8 mouse cellular contexts compared by ENCODE assay signal in the genomic region with DNA sequence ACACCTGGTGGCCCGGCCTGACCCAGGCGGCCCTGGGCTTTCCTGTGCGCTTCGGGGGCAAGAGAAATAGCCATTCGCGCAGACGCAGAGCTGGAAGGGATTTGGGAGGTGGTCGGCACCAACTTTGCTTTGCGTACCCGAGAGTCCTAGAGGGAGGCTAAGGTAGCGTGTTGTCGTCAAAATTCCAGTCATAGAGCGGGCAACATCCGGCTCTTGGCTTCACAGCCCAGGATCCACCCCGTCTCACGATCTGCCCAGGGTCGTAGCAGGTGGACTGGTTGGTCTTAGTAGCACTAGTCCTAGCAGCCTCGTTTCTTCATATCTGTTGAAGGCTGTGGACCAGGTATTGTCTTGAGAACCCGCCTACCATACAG. TPM values are rescaled to one million over a fixed set of nuclear protein-coding genes. Genes with fewer than 3 reads are reported as not detected.
DNase-seq lines count a peak whose midpoint lies in the region; ATAC-seq lines count a peak whose summit lies in the region.

No protein-coding gene starts in this region.

- H3K4me1 ChIP-seq in neural tube, embryonic 11.5 days (ENCODE audit: control insufficient read depth, insufficient read depth, low read length): peaks cover 7% of the 10 kb centered on the region
- no peaks in the 10 kb centered on the region for H3K4me1 ChIP-seq in brown adipose tissue, adult 24 weeks (ENCODE audit: control insufficient read depth, insufficient read depth, insufficient read length, low read length)
- peaks cover 10% of the 10 kb centered on the region for H3K4me1 ChIP-seq in heart, embryonic 16.5 days (ENCODE audit: control insufficient read depth, insufficient read depth, low read length)
- H3K4me1 ChIP-seq in liver, embryonic 16.5 days (ENCODE audit: control insufficient read depth, low read depth, low read length): peaks cover 13% of the 10 kb centered on the region

- DNase-seq in neural tube, embryonic 11.5 days (ENCODE audit: low spot score): no peak
- no peak for DNase-seq in neural tube, embryonic 10.5 days (ENCODE audit: extremely low spot score, low spot score)
- no peak for DNase-seq in ovary, postnatal 36 days (ENCODE audit: low spot score)
- no peak for DNase-seq in cerebellum, postnatal 10 days

- H3K9me3 ChIP-seq in neural tube, embryonic 11.5 days (ENCODE audit: control insufficient read depth, low read length): no peaks in the 10 kb centered on the region
- H3K9me3 ChIP-seq in heart, embryonic 16.5 days (replicated peaks; ENCODE audit: control insufficient read depth, low read length): no peaks in the 10 kb centered on the region
- no peaks in the 10 kb centered on the region for H3K9me3 ChIP-seq in liver, embryonic 16.5 days (replicated peaks; ENCODE audit: control insufficient read depth, low read length)

- H3K9ac ChIP-seq in neural tube, embryonic 11.5 days (ENCODE audit: low read length): peak overlapping the region; percentile 92
- H3K9ac ChIP-seq in heart, embryonic 16.5 days (ENCODE audit: low read length): peak overlapping the region; percentile 92
- peak overlapping the region; percentile 94 for H3K9ac ChIP-seq in liver, embryonic 16.5 days (ENCODE audit: low read depth, low read length)

- peak overlapping the region; percentile 91 for H3K4me2 ChIP-seq in neural tube, embryonic 11.5 days (ENCODE audit: low read depth)
- peak overlapping the region; percentile 87 for H3K4me2 ChIP-seq in heart, embryonic 16.5 days (ENCODE audit: low read depth, low read length)
- H3K4me2 ChIP-seq in liver, embryonic 16.5 days (ENCODE audit: low read depth, low read length): peak overlapping the region; percentile 84

- H3K27ac ChIP-seq in neural tube, embryonic 11.5 days (ENCODE audit: low read depth, low read length): peak overlapping the region; percentile 63; the same call in 1 of the 2 replicates
- peak overlapping the region; percentile 74 for H3K27ac ChIP-seq in brown adipose tissue, adult 24 weeks (replicated peaks; ENCODE audit: low read depth, low read length)
- peak overlapping the region; percentile 80 for H3K27ac ChIP-seq in heart, embryonic 16.5 days (ENCODE audit: low read length)
- peak overlapping the region; percentile 74 for H3K27ac ChIP-seq in liver, embryonic 16.5 days (ENCODE audit: low read length)

- ATAC-seq in neural tube, embryonic 11.5 days (ENCODE audit: insufficient read depth, low FRiP score, low TSS enrichment): peak; percentile 58
- ATAC-seq in heart, embryonic 16.5 days (replicated peaks; ENCODE audit: extremely low read depth, insufficient read depth, low FRiP score): peak; percentile 37; the same call in 1 of the 2 replicates
- ATAC-seq in liver, embryonic 16.5 days (ENCODE audit: low read depth): peak; percentile 51
- peak; percentile 10; the same call in 1 of the 2 replicates for ATAC-seq in neutrophil, adult 5-6 weeks (ENCODE audit: extremely low read depth, insufficient number of reproducible peaks, low FRiP score, poor library complexity, severe bottlenecking)

- peak overlapping the region; percentile 100 for H3K4me3 ChIP-seq in neural tube, embryonic 11.5 days (ENCODE audit: low read depth, low read length)
- peak overlapping the region; percentile 99 for H3K4me3 ChIP-seq in brown adipose tissue, adult 24 weeks (ENCODE audit: insufficient read depth, low read depth, low read length)
- H3K4me3 ChIP-seq in heart, embryonic 16.5 days (ENCODE audit: low read length): peak overlapping the region; percentile 88
- H3K4me3 ChIP-seq in liver, embryonic 16.5 days (ENCODE audit: low read depth, low read length): peak overlapping the region; percentile 96

- no peaks in the 10 kb centered on the region for H3K36me3 ChIP-seq in neural tube, embryonic 11.5 days (ENCODE audit: control insufficient read depth, insufficient read depth, low read length)
- H3K36me3 ChIP-seq in heart, embryonic 16.5 days (ENCODE audit: control insufficient read depth, insufficient read depth): no peaks in the 10 kb centered on the region
- no peaks in the 10 kb centered on the region for H3K36me3 ChIP-seq in liver, embryonic 16.5 days (ENCODE audit: control insufficient read depth, insufficient read depth)

- 1% methylated on average over 19 of the region's 19 CpGs for WGBS in neural tube, embryonic 11.5 days
- 2% methylated on average over 19 of the region's 19 CpGs for WGBS in heart, embryonic 16.5 days
- under 1% methylated on average over 19 of the region's 19 CpGs for WGBS in liver, embryonic 16.5 days (ENCODE audit: insufficient replicate concordance)

- H3K27me3 ChIP-seq in neural tube, embryonic 11.5 days (ENCODE audit: control insufficient read depth, insufficient read depth, low read length): no peaks in the 10 kb centered on the region
- no peaks in the 10 kb centered on the region for H3K27me3 ChIP-seq in heart, embryonic 16.5 days (ENCODE audit: control insufficient read depth, insufficient read depth, low read length)
- H3K27me3 ChIP-seq in liver, embryonic 16.5 days (ENCODE audit: control insufficient read depth, insufficient read depth, low read depth, low read length): no peaks in the 10 kb centered on the region

RNA-seq across cellular contexts. Expression of a gene that starts 0.5 kb away (rescaled TPM):
- polyA plus RNA-seq in neural tube, embryonic 11.5 days (2014; fragmentation: Nextera tagmentation; extraction: Ambion mirVana): 52.0 and 56.6 TPM in 2 replicates
- polyA plus RNA-seq in brown adipose tissue, adult 24 weeks (2012; ENCODE audit: insufficient read depth, insufficient read length, missing spikeins): 89.5 and 97.9 TPM in 2 replicates
- polyA plus RNA-seq in heart, embryonic 16.5 days (2015; fragmentation: Nextera tagmentation; extraction: Ambion mirVana): 55.8 and 64.8 TPM in 2 replicates
- 28.8 and 30.0 TPM in 2 replicates for polyA plus RNA-seq in liver, embryonic 16.5 days (2015; fragmentation: Nextera tagmentation; extraction: Ambion mirVana)
- 34.3 and 39.8 TPM in 2 replicates for total RNA-seq in neutrophil, adult 5-6 weeks (2017)

RNA-seq across cellular contexts. Expression of a gene that starts 37.8 kb away (rescaled TPM):
- 1.1 and 1.4 TPM in 2 replicates for polyA plus RNA-seq in neural tube, embryonic 11.5 days (2014; fragmentation: Nextera tagmentation; extraction: Ambion mirVana)
- polyA plus RNA-seq in brown adipose tissue, adult 24 weeks (2012; ENCODE audit: insufficient read depth, insufficient read length, missing spikeins): 2.8 and 3.4 TPM in 2 replicates
- polyA plus RNA-seq in heart, embryonic 16.5 days (2015; fragmentation: Nextera tagmentation; extraction: Ambion mirVana): 5.5 and 7.0 TPM in 2 replicates
- polyA plus RNA-seq in liver, embryonic 16.5 days (2015; fragmentation: Nextera tagmentation; extraction: Ambion mirVana): 0.25 and 0.48 TPM in 2 replicates
- not detected in 2 replicates for total RNA-seq in neutrophil, adult 5-6 weeks (2017)
